Mouse (Mus musculus): ENCODE results near the gene Slc7a11.

Gene Slc7a11

DNA sequence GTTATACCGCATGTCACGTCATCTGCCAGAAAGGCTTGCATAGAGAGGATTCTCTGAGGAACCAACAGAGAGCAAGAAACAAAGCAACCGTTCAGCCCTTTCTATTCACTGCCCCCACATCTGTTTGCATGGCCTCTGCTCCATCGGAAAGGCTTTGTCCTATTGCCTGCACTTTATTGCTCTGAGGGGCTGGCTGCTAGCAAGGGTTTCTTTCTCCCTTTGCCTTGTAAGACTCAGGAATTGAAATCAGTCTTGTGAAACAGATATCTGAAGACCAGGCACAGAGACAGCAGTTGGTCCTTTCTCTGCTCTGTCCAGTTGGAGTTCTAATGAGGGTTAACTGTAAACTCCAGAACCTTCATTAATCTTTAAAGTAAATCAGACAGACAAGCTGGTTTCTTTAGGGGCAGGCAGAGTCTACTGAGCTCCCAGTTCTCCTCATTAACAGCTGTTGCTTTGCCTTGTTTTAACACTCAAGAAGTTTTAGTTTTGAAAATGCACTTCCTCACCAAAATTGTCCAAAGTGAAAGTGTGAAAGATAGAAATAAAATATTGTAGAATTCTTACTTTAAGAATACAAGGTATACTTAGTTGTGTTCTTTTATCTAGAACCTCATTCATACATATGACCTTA is 575.3 kb downstream of the Slc7a11 start:
- DNase-seq (ENCODE audit: low read depth, low spot score): no peak

DNA sequence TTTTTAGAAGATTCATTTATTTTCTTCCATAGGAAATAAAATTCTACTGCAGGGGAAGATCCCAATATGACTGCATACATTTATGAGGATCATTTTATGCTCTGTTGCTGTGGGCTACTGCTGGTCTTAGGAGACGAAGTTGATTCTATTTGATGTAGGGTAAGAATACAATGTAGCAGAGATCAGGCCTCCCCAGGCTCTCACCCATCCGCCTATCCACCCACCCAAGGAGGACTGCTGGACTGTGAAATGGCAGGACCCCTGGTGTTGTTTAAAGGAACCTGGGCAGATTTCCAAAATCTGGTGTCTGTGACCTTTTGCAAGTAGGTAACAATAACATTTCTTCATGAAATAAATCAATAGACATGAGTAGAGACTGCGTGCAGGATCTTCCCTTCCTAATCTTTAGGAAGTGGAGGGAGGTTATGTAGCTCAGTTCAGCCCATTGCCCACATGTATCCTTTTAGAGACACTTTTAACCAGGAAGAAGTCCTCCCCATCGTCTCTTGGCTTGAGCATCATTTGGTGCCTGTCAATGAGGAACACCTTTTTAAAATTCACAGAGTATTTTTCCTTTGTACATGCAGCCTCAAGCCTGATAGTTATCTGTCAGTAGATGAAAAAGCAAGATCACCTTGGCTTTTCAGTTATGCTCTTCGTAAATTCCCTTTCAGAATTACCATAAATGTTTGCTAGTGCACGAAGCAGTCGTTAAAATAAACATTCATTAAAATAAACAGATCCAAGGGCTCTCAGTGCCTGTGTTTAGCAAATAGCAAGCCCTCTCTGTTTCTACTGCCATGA is 576.1 kb downstream of the Slc7a11 start:
- no peak for DNase-seq (ENCODE audit: low read depth, low spot score)

DNA sequence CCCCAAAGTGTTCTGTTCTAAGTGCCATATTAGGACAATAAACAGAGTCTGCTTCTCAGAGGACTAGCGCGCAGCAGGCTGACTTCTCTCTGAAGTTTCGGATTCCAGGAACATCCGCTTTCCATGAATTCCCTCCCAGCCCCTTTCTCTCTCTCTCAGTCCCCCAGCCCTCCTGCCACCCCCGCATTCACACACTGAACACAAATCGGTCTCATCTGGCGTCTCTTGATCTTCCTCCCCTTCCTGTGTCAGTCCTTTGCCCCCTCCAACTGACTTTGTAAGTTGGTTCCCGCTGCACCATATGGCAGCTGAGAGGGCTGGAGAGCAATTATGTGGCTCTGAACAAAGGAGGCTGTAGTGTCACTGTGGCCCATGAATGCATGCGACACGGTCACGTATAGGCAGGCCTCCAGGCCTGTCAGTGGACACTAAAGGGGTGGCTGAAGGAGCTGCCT is 577.3 kb downstream of the Slc7a11 start:
- DNase-seq (ENCODE audit: low read depth, low spot score): no peak

DNA sequence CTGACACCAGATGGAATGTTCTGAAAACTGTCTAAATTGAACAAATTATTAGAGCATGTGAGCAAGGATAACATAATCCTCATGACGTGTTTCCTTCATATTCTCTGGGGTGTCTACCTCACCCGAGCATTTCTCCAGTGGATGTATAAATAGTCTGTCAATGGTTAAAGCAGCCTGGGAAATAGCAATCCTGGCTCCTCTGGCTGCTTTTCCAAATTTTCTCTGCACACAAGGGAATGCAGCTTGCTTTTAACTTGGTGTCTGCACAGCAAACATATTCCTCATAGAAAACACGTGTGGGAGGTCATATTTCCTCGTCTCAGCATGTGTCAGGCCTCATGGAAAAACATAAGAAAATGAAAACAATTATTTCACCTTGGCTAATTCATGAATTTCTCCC is 586.6 kb downstream of the Slc7a11 start:
- DNase-seq (ENCODE audit: low read depth, low spot score): no peak

DNA sequence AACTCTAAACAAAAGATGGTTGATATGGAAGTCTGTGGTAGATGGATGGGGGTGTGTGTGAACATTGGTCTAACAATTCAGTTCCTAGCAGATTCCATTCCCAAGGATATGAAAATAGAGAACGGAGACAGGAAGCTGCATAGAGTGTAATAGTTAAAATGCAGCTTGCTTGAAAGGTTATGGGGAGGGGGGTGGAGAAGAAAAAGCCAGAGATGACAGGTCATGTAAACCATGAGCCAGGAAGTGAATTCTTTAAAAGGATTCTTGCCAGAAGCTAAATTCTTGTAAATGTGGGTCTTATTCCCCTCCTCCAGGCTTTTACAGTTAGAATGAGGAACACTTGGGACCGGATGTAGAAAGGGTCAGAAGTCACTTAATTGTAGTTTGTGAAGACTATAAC is 589.1 kb downstream of the Slc7a11 start:
- DNase-seq (ENCODE audit: low read depth, low spot score): no peak

DNA sequence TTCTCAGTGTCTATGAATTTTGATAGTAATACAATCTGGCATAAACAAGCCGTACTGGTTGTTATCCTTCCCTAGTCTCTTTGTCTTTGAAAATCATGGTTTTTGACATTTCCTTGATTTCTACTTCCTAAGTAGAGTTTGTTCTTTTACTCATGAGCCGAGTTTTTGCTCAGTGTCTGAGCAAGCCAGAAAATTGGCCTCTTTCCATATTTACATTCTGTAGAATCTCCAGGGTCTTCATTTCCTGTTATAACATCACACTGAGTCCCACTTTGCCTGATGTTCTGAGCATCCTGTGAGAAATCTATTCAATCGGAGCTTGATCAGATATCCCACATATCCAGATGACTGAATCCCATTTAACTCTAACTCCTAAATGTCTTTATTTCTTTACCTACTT is 600.4 kb downstream of the Slc7a11 start:
- no peak for DNase-seq (ENCODE audit: low read depth, low spot score)

All from A20 (cell line).